Mouse (Mus musculus) induced T-regulatory cell, adult 2 months (primary cell): ENCODE data around the gene A4galt.
"Not testable (repeated sequence)": the region's sequence is repeated elsewhere in the genome, so short reads cannot be mapped to it uniquely, and the experiment has no call there.

Experiments used
- DNase-seq: peaks from one replicate; pipeline ENCODE4 v3.0.0-alpha.2; 2012; ENCODE audit warnings: low read depth

A4galt gene

GRCm38 (mm10) chr15:83268428-83268827 is 16.9 kb upstream of the A4galt start:
- not testable (repeated sequence) for DNase-seq

- no peak for DNase-seq
Observed at GRCm38 (mm10) chr15:83265269-83265668, 13.7 kb upstream of the A4galt start.

DNA sequence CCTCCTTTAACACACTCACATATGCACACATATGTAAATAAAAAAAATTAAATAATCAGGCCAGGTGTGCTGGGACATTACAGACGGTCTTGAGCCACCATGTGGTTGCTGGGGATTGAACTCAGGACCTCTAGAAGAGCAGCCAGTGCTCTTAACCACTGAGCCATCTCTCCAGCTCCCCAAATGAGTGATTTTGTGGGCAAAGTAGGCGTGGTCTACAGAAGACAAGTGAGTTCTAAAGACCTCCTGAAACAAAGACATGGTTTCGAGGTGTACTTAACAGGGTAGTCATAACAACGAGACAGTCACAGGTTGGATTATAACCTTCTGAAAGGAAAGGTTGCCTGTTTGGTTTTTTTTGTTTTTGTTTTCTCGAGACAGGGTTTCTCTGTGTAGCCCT is 11.8 kb upstream of the A4galt start:
- DNase-seq, result no peak

DNA sequence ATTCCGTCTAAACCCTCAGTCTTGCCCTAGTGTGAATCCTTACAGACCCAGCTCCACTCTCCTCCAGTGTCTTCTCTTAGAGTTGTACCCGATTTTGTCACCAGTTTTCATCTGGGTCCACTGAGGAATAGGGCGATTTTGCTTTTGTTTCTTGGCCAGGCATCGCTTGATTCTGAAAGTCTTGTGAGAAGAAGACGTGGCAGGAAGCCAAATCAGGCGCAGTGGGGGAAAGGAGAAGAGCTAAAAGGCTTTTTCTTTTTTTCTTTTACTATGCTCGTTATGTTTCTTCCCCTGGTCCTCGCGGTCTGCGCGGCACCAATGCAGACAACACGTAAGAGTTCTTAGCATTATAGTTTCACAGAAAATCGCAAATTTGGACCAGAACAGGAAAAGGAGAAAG is 6.3 kb upstream of the A4galt start:
- DNase-seq, result no peak

DNA sequence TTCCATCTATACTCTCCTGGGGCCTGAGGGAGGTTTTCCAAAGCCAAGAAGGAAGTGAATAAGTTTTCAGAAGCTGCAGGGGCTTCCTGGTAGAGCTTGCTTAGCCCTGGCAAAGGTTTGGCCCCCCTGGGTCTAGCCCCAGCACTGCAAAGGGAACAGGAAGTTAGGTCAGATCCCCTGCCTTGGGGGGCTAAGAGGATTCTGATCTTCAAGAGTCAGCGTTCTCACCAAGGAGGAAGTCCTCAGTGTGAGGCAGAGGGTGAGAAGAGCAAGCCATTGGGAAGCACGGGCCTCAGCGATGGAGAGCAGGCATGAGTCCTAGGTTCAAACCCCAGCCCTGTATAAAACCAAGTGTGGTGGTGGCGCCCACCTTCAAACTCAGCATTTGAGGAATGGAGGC is 4.9 kb upstream of the A4galt start:
- DNase-seq, result no peak

- no peak for DNase-seq
Observed at GRCm38 (mm10) chr15:83255944-83256343, 4.4 kb upstream of the A4galt start.

GRCm38 (mm10) chr15:83255191-83255782 is 3.7 kb upstream of the A4galt start:
- no peak for DNase-seq

DNA sequence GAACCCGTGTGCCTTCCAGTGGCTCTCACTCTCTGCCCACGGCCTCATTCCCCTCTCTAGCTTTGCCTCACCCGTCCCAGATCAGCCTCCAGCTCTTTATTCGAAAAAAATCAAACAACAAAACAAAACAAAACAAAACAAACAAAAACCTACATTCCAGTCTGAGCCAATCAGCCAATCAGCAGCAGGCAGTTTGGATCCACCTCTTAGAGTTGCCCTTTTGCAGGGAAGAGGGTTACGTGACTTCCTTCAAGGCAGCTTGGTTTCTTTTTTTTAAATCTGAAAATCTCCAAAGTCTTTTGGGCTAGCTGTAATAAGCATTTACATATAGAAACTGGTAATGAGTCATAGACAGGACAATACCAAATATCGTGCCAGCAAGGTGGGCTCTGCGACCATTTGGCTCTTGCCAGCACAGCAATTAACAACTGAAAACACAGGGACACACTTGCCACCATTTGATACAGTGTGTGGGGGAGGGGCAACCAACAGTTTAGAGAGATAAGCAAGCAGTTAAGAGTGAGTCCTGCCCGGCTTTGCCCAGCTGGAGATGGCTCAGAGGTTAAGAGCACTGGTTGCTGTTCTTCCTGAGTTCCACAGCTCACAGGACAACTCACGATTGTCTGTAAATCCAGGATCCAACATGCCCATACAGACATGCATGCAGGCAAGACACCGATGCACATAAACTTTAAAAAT is 2.9 kb upstream of the A4galt start:
- no peak for DNase-seq

- no peak for DNase-seq
Observed at GRCm38 (mm10) chr15:83252060-83252459, 486 bp upstream of the A4galt start.

GRCm38 (mm10) chr15:83250651-83251175 is 861 bp downstream of the A4galt start:
- no peak for DNase-seq

DNA sequence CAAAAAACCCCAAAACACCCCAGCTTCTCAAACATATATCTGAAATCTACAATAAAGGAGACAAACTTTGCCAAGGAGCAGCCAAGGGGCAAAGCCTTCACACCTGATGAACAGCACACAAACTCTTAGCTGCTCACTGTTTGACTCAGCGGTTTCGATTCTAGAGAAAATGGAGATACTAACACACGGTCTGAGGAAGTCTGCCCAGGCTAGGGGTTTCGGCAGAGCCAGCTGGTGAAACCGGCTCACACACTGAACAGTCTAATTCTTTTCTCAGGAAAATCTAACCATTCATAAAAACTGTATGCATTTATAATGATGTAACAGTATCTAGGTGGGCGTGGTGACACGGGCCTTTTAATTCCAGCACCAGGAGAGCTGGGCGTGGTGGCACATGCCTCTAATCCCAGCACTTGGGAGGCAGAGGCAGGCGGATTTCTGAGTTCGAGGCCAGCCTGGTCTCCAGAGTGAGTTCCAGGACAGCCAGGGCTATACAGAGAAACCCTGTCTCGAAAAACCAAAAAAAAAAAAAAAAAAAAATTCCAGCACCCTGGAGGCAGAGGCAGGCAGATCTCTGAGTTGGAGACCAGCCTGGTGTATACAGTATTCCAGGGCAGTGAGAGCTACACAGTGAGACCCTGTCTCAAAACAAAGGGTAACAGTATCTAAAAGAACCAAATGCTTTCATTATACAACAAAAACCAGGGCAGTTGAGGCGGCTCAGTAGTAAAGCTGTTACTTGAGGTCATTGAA is 1.9 kb downstream of the A4galt start:
- peak; percentile 51 for DNase-seq

DNA sequence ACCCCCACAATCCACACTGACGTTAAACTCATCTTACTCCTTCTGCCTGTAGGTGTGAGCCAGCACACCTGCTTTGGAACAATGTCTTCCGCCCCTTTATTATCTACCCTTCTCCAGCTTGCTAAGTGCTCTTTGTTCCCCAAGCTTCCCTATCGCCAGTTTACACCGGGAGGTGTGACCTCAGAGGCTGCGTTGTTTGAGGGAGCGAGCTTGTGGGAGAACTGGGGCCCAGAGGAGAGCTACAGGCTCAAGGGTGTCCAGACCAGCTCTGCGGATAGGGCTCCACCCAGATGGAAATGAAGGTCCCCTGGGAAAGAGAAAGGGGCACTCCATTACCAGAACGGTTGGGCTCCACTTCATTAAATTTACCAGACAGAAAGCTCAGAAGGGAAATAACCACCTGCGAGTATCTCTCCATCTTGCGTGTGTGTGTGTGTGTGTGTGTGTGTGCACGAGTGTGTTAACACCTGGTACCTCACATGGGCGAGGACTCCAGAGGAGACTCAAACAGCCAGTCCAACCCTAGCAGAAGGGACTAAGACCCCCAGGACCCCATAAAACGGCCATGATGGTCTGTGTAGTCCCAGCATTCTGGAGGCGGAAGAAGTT is 3.2 kb downstream of the A4galt start:
- no peak for DNase-seq

GRCm38 (mm10) chr15:83244371-83244770 is 7.2 kb downstream of the A4galt start:
- no peak for DNase-seq

DNA sequence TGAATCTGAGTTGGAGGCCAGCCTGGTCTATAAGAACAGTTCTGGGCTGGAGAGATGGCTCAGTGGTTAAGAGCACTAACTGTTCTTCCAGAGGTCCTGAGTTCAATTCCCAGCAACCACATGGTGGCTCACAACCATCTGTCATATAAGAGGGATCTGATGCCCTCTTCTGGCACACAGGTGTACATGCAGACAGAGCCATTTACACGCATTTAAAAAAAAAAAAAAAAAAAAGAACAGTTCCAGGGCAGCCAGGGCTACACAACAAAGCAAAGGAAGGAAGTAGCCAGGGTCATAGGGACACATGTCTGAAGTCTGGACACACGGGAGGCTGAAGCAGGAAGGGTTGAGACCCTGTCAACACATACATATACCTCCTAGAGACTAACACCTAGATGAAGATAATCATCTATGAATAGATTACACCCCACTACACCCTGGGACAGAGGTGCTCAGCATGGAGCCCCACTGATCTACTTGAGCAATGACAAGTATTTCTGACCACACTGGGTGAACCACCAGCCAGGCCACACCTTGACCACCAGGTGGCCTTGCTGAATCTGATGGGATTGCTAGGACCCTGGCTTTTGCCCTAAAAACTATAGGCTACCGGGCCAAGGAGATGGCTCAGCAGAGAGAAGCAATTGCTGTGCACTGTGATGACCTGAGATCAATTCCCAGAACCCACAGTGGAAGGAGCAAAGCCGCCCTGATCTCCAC is 9.5 kb downstream of the A4galt start:
- no peak for DNase-seq

DNA sequence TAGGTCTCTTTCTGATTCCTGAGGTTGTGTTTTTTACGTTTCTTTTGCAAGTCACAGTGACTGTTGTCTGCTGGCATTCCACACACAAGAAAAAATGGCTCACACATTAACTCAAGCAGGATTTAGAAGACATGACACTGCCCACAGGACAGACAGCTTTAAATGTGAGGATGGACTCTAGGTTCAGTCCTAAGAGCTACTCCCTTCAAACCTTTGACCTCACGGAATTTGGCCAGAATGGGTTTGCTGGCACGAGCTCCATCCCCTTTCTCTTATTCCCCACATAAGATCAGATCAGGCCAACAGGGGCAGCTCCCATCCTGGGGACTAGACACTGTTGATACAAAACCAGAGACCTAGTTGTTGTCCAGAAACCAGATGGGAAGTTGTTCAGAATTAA is 10.1 kb downstream of the A4galt start:
- no peak for DNase-seq

- DNase-seq, result no peak
Observed at GRCm38 (mm10) chr15:83237460-83238243, 13.9 kb downstream of the A4galt start.

GRCm38 (mm10) chr15:83236824-83237223 is 14.8 kb downstream of the A4galt start:
- DNase-seq, result no peak

GRCm38 (mm10) chr15:83233219-83233992 is 18.2 kb downstream of the A4galt start:
- DNase-seq, result no peak

GRCm38 (mm10) chr15:83227559-83227958 is 24.0 kb downstream of the A4galt start:
- no peak for DNase-seq

GRCm38 (mm10) chr15:83226871-83227270 is 24.7 kb downstream of the A4galt start:
- no peak for DNase-seq
